Mouse (Mus musculus): ENCODE measurements at regions not wholly inside any gene's neighbourhood (a gene's known extent, or its start where the extent isn't known, plus 50 kb on each side); places are given as distances from the start of the nearest gene placed in this dataset.

DNA sequence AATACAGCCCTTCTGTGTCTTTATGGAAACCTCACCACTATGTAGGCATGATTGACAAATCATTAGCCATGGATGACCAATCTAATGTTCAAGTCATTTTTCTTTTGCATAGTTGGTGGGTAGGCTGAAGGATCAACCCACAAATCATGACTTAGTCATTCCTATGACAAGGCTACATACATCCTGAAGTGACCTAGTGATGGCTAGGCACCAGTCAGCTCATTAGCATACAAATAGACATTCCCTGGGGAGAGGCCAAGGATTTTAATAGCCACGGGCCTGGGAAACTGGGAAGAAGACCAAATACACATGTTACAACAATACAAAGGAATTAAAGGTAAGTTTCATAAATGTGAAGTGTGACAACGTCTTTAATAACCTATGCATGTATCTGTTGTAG lies 231.1 kb upstream of the Arglu1 start:
- no peak for DNase-seq (ENCODE audit: low read depth, low spot score)

DNA sequence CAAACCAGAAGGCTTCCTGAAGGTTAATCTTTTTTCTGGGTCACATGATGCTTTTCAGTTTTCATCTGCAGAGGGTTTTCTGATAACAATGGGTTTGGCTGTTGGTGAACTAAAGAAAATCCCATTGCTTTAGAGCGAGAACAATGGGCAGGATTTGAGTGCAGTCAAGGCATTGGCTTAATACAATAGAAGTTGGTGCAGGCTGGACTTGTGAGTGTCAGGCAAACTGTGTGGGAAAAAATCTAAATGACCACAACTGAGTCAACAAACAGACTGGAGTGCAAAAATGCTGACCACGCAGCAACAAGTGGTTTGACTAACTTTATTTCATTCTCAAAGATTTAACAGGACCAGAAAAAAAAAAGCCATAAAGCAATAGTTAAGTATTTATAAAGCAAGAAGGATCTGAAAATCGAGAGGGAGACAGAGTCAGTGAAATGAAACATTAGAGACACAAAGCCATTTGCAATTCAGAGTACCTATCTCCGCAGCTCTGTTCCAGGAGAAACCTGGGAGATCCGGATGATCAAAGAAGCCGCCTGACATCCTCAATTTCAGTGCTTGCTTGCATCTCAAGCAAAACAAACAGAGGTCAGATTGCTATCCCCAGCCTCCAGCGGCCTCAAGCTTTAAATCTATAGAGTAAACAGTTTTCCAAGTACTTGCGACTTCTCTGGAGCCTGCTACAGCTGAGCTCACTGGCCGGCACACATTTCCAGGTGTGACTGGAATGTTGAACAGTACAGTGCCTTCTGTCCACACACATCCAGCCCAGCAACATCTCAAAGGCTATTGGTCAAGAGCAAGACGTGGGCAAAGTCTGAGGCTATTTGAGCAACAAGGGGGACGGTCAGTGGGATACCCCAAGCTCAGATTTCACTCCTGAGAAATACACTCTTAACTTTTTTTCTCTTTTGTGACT lies 229.5 kb upstream of the Arglu1 start:
- DNase-seq (ENCODE audit: low read depth, low spot score): peak; percentile 87

DNA sequence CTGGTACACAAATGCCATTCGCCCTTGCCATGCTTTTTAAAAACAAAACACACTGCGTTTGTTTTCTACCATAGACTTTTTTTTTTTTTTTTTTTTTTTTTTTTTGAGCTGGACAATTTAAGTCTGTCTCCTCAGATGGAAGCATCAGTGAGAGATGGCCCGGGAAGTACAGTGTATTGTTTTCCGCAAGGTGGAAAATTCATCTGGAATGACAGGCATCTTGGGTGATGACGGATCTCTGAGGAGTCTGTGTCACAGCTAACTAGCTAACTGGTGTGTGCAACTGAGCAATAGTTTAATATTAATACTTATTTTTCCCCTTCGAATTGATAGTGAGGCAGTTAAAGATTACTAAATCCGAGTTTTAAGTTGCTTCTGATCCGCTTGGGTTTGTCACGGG lies 228.7 kb upstream of the Arglu1 start:
- DNase-seq (ENCODE audit: low read depth, low spot score): no peak

DNA sequence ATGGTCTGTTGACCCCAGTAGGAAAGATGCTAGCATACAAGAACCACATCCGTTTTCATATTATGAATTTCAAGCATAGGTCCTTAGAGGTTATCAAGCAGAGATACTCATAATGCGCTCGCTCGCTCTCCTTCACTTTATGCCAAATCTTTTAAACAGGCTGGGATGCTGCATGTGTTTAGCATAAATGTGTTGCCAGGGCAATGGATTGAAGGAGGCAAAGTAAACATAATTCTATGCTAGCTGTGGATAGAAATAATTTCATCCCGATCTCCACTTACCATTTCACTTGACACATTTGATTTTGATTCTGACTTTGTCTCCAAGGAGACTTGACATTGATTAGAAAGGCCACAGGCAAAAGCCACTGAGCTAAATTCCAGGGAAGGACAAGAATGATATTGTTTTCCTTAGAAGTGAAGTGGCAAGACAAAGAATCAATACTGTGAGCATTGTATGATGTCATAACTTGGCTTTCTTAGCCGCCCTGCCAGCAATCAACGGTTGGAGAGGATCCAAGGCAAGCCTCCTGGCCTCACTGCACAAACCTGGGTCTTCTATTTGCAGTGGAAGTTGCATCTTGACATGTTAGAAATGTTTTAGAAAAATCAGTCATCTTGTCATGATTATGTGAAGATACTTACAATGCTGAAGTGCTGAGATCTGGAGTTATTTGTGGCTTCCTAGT lies 217.3 kb upstream of the Arglu1 start:
- DNase-seq (ENCODE audit: low read depth, low spot score): no peak

DNA sequence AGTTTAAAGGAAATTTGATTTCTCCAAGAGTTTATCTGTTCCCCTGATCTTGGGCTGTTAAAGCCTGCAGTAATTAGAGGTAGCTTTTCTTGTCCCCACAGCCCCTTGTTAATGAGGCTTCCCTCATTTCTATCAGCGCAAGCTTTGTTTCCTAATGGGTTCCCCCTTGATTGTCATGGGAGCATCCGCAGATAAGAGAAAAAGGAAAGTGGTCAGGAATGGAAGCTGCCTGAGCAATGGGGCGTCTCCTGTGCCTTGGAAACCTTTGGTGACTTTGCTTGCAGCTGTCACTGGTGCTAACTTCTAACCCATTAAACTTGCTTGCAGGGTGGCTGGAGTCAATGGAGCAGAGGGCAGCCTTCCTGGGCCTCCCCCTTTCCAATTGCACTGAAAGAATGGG lies 202.7 kb upstream of the Arglu1 start:
- no peak for DNase-seq (ENCODE audit: low read depth, low spot score)

DNA sequence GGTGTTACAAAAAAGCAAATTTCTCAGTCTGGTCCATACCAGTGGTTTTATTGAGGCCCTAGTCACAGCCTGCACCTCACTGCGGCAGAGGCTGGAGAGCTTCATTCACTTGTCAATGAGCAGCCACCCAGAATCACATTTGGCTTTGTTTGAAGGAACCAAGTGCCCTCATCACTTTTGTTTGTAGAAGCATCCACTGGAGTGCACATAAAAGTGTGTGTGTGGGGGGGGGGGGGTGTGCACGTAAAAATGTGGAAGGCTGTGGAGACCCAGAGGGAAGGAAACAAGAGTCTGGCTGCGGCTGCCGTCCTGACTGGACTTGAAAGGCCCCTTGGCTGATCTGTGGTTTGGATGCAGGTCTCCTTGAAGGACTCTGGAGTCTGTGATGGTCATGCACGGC lies 187.0 kb upstream of the Arglu1 start:
- no peak for DNase-seq (ENCODE audit: low read depth, low spot score)

DNA sequence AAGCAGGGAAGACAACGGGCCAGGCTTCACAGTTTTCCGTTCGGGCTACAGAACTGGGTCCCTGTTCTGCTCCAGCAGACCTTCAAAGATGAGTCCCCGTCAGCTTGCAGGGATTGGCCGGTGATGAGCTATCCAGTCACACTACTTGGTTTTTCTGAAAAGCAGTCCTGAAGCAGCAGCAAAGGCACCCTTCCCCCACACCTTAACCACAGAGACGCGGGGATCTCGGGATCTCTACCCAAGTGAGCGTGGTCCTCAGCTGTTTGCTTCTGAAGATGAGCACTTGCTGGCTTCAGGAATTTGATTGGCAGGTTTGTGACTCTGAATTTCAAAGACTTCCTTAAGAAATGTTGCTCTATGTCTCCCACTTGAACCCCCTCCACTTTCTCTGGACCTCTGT lies 186.6 kb upstream of the Arglu1 start:
- DNase-seq (ENCODE audit: low read depth, low spot score): no peak

DNA sequence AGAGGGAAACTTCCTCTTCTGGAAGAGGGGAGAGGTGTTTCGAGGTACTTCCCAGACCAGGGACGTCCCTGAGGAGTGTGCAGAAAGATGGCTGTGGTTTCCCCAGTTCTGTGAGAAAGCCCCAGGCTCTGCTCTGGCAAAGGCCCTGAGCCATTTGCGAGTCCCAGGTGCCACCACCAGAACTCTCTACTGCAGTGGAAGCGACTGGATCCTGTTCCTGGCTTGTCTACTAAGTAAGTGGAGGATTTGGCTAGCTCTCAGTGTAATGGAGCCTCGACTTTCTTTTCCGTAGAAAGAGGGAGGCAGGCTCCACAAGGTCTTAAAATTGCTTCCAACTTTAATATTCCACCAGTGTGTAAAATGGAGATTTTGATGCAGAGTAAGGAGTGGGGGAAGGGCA lies 186.1 kb upstream of the Arglu1 start:
- no peak for DNase-seq (ENCODE audit: low read depth, low spot score)

DNA sequence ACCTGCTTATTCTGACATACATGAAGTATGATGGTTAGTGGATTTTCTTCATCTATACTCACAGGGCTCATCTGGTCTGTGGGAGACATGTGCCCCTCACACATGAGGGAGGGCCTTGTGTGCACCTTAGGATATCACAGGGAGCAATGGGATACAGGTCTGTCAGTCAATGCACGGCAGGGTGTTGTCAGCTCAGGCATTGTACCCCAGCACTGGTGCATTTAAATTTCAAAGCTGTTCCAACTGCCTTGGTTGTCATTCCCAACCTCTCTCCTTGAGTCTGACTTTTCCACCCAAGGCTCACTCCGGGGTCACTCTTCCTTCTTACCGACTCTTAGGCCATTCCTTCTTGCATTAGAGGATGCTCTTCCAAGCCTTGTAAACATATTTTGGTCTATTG lies 181.6 kb upstream of the Arglu1 start:
- peak; percentile 66 for DNase-seq (ENCODE audit: low read depth, low spot score)

DNA sequence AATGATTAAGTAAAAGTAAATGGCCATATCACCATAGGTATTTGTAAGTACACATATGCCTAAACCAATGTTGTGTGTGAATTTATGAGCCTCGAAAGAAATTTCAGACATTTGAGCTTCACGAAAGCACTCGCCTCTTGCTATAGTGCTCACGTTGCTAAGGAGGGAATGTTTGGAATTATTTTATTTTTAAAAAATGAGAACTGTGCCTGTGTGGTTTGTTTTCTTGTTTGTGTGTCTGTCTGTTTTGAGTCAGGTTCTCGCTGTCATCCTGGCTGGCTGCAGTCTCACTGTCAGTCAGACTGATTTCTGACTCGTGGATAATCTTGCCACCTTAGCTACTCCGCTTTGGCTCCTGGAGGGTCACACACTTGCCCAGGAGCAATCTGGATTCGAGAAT lies 180.7 kb upstream of the Arglu1 start:
- DNase-seq (ENCODE audit: low read depth, low spot score): no peak

DNA sequence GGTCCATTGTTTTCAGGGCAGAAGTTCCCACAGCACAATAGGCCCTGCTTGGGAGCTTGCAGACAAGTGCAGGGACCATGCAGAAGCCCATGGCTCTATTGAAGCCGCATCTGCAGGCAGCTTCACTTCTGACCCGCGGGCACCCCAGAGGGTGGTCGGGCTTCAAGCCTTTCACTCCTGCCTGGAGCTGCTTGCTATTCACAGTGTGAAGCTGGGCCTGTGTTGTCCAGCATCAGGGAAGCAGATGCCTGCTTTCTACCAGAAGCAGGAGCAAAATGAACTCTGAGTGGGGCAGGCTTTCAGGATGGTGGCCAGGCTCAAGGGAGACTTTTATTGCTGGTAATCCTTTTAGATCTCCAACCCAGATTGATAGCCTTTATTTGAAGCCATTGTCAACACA lies 180.2 kb upstream of the Arglu1 start:
- DNase-seq (ENCODE audit: low read depth, low spot score): no peak

DNA sequence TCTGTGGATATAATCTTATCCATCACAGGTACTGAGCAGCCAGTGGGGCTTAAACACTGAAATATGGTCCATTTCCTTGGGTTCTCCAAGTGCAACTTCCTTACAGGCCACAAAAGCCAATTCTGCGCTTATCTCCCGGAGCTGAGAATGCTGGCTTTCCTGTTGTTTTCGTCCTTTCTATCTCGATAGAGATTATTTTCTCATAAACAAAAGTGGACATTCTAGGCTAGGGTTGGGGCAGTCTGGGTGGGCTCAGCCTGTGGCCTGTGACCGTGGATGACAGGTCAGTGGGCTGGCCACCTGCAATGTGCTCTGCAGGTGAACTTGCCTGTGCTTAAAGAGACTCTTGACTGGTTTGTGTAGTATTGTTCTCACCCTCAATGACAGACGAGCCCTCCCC lies 179.0 kb upstream of the Arglu1 start:
- DNase-seq (ENCODE audit: low read depth, low spot score): no peak

DNA sequence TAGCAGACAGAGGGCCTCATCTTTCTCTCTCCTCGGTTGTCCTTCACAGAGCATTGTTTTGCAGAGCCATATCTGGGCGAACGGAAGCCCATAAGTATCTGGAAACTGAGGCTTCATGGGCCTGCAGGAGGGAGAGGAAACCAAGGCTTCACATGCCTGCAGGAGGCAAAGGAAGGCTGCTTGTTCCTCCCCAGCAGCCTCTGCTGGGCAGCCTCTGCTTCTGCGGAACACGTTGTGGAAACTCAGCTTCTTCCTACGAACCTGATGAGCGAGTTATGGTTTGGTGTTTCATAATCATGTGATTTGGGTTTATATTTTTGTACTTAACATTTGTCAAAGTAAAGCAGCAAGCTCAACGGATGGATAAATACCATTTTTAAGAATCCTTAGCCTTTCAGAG lies 177.6 kb upstream of the Arglu1 start:
- no peak for DNase-seq (ENCODE audit: low read depth, low spot score)

DNA sequence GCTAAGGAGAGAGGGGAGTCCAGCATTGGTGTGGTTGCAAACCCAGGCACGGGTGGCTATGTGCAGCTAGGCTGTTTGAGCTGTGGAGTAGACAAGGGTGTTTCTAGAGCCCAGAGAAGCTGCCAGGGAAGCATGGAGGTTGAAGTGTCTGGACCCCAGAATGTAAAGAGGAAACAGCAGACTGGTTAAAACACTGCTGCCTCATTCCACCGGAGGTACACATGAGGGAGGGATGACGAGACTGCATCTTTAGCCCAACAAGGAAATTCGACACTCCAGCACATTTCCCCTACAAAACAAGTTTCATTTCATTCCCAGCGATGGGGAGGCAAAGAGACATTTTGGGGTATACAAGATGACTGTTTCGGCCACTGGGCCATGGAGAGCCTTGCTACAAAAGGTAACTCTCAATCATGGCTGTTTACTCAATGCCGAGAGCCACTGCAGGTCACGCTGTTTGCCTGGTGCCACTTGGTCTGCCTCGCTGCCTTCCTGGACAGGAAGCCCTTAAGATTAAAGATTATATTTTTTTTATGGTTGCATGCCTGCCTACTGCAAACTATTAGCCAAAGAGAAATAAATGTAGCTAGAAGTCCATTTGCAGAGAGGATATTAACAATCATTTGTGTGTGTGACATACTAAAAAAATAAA lies 176.9 kb upstream of the Arglu1 start:
- no peak for DNase-seq (ENCODE audit: low read depth, low spot score)

DNA sequence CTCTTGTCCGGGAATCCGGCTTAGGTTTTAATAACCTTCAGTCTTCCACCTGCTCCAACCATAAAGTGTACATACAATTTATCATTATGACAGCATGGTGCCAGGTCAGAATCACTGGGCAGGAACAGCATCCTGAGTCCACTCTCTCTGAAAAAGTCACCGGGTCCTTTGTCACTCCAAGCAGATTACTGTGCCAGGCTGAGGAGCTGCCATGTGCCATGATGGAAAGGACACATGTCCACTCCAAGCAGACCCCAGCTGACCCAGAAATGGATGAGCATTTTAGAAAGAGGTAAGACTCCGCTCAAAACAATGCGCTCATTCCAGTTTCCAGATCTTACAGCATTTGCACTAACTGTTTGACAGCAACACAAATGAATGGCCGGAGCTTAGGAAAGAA lies 172.4 kb upstream of the Arglu1 start:
- DNase-seq (ENCODE audit: low read depth, low spot score): no peak

DNA sequence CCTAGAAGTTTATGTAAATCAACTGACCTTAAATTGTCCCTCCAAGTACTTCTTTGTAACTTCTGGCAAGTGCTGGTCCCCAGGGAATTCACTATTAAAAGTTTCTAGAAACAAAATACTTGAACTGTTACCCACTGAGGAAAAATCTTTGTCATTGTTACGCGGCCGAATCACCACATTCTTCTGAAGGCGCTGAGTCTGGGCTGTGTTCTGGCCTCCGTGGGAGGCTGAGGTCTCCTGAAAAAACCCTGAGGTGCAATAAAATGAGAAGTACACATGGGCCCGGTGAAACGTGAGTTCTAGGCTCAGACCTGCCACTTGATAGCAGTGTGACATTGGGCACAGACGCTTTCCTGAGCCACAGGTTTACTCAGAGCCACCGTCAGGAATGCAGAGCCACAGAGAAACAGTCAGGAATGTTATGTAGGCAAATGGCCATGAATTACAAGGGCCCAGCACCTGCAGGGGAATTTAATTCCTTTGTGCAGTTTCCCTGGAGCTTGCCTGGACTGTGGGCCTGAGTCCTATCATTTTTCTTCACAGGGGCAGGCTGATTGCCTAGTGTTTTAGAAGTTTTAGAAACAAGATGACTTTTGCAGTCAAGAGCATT lies 171.1 kb upstream of the Arglu1 start:
- DNase-seq (ENCODE audit: low read depth, low spot score): peak; percentile 69

DNA sequence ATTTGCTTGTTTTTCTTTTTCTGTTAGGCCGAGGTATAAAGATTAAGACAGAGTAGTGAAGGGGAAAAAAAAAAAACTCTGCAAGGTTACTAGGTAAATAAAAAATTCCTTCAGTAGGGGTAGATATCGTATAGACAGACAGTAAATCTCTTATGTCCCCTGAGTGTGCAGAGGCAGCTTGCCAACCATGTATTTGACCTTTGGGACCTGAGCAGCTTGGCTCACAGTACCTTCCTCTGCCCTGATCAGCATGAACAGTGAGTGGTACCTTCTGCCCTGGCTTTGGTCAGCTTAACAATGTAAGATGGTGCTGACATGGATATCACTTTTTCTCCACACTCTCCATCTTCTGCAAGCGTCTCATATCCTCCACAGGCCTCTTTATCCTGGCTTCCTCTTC lies 168.3 kb upstream of the Arglu1 start:
- DNase-seq (ENCODE audit: low read depth, low spot score): no peak

DNA sequence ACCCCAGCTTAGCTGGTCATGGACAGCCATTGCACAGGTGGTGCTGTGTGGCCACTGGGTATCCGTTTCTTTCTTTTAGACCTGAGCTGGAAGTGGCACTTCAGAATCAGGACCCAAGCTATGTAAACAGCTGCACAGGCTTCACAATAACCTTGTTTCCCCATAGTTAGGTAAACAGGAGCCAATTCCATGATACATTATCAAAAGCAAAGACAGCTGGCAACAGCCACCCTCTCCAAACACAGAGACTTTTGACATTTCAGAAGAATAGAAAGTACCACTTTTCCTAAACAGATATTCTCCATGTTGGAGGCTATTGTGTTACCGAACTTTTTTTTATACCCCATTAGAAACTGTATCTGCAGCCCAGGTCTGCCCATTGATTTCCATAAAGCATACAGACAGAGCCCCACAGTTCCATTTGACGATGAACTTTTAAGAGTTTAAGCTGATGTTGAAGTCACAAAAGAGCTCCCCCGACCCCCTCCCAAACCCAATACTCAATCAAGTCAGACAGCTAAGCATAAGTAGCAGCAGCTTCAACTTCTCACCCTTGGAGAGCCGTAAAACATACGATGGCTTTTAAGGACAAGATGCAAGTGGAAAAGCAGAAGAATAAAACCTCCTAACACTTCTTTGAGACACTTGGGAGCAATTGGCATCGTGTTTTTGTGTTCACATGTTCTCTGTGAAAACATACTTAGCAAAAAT lies 162.5 kb upstream of the Arglu1 start:
- DNase-seq (ENCODE audit: low read depth, low spot score): no peak

DNA sequence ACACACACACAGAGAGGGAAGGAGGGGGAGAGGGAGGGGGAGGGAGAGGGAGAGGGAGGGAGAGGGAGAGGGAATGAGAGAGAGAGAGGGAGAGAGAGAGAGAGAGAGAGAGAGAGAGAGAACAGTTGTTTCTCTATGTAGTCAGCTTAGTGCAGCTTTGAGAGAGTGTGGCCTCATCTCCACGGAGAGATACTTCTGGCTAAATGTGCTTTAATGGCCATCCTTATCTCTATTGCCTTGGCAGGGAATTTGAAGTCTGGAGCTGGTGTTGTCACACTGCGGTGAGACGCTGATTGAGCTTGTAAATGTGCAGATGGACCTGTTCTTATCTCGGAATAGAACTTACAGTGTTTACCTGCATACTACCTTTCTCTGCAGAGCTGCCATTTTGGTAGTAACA lies 160.9 kb upstream of the Arglu1 start:
- DNase-seq (ENCODE audit: low read depth, low spot score): no peak

DNA sequence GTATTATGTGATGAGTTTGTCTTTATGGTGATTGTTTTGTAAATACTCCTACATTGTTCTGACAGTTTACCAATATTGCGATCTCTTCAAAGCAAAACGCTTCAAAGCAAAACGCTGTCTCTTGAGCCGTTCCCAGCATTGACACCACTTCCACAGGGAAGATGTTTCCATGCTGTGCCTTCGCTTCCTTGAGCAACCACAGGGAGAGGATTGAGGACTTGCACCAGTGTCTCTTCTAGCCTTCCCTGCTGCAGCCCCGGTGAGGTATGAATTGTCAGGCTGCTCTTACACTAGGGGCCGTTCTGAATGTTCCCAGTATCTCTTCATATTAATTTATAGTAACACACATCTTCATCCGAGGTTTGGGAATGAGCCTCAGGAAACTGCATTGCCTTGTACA lies 160.4 kb upstream of the Arglu1 start:
- no peak for DNase-seq (ENCODE audit: low read depth, low spot score)

DNA sequence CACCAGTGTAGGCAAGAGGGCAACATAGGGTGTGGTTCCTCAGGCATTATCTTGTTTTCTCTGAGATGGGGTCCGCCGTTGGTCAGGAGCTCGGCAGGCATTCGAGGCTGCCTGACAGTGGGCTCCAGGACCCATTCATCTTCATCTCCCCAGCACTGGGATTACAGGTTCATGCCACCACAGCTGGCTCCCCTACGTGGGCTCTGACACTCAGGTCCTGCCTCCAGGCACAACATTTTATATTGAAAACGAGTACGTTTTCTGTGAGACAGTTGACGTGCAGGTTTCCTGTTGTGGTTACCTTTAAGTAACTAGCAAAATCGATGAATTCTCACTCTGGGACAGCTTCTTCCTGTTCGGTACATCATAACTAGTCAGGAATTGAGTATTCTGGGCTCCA lies 157.3 kb upstream of the Arglu1 start:
- no peak for DNase-seq (ENCODE audit: low read depth, low spot score)

DNA sequence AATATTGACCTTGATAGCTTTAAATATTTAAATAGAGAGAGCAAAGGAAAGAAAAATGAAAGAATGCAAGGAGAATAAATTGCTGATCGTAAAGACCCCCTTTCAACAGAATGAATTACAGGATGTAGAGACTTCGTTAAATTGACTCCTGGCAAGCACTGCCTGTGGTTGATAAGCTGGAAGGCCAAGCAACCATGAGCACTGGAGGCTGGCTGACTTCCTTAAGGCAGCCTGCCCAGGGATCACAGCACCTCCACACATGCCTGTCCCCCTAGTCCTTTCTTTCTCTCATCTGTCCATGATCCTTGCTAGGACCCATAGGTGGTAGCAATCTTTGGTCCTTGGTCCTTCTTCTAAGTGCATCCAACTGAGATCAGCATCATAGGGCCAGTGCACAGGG lies 152.0 kb upstream of the Arglu1 start:
- no peak for DNase-seq (ENCODE audit: low read depth, low spot score)

Data from ZHBTc4 (cell line).